Mouse (Mus musculus): ENCODE measurements around the gene Cd82. TPM values are rescaled to one million over a fixed set of nuclear protein-coding genes. Genes with fewer than 3 reads are reported as not detected.

The Cd82 gene
- total and polyA plus RNA-seq, 2 experiments from 2014 or later = 14.8 to 15.4 TPM

DNA sequence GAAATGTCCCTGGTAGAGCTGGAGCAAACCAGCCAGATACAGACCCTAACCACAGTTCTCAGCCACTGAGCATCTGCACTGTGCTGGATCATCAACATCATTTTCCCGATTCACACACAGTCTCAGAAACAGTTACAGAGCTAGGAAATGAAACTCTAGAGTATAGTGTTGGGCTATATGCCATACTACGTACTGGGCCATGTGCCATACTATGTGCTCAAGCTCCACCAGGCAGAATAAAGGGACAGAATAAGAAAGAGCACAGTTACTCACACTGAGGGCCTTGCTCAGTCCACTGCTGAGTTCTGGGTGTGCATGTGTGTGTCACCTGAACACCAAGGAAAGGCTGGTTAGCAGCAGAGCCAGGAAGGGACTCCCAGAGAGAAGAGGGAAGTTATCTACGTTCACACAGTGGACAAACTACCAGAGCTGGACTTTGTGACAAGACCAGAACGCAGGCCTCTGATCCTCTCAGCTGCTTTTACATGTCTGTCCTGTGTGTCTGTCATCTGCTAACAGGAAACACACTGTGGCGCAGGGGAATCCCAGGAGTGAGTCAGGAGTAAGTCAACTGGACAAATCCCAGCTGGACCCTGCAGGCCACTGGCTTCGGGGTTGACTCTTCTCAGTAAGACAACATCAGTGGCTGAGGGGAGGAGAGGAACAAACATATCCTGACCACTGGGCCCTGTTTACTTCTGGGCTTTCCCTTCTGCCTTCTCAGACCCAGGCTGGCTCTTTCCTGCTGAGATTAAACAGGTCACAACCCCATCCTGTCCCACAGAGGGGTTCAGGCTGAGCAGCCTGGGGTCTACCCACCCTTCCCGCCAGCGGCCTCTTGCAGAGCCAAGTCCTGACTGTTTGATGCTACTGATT, 4.4 kb downstream of the Cd82 start:
- ATAC-seq (ENCODE audit: insufficient read depth, low read depth) (no peak), DNase-seq (ENCODE audit: low spot score) (peak; percentile 29)
- H3K4me3 ChIP-seq (ENCODE audit: low read depth, low read length) = no peak overlapping the region
- 59% methylated on average over 8 of the region's 8 CpGs for WGBS
- no peaks in the 10 kb centered on the region for H3K9me3 ChIP-seq (replicated peaks; ENCODE audit: control insufficient read depth, low read length)
- peak overlapping the region; percentile 18 for H3K27ac ChIP-seq (ENCODE audit: low read depth)
- H3K4me1 ChIP-seq (ENCODE audit: control insufficient read depth, insufficient read depth) = peaks cover 19% of the 10 kb centered on the region
- H3K27me3 ChIP-seq (ENCODE audit: control insufficient read depth, insufficient read depth, low read length) = no peaks in the 10 kb centered on the region
- TF ChIP-seq CTCF (IDR thresholded peaks at IDR 0.05; ENCODE audit: low read depth) (no peak), EP300 (IDR thresholded peaks at IDR 0.05; ENCODE audit: low read depth) (no peak)
- no peak overlapping the region for H3K4me2 ChIP-seq (ENCODE audit: low read depth, low read length)
- no peaks in the 10 kb centered on the region for H3K36me3 ChIP-seq (replicated peaks; ENCODE audit: control insufficient read depth, insufficient read depth, low read length)
- H3K9ac ChIP-seq (replicated peaks; ENCODE audit: low read depth, low read length) = no peak overlapping the region

- Histone ChIP-seq H3K27ac (ENCODE audit: low read depth) (peak overlapping the region; percentile 26; the same call in 1 of the 2 replicates), H3K4me1 (ENCODE audit: control insufficient read depth, insufficient read depth) (peaks cover 19% of the 10 kb centered on the region), H3K9me3 (replicated peaks; ENCODE audit: control insufficient read depth, low read length) (no peaks in the 10 kb centered on the region), H3K4me3 (ENCODE audit: low read depth, low read length) (no peak overlapping the region), H3K27me3 (ENCODE audit: control insufficient read depth, insufficient read depth, low read length) (no peaks in the 10 kb centered on the region), H3K36me3 (replicated peaks; ENCODE audit: control insufficient read depth, insufficient read depth, low read length) (no peaks in the 10 kb centered on the region), H3K4me2 (ENCODE audit: low read depth, low read length) (no peak overlapping the region), H3K9ac (replicated peaks; ENCODE audit: low read depth, low read length) (no peak overlapping the region)
- 54% methylated on average over 6 of the region's 6 CpGs for WGBS
- no peak for TF ChIP-seq EP300 (IDR thresholded peaks at IDR 0.05; ENCODE audit: low read depth)
- TF ChIP-seq CTCF (IDR thresholded peaks at IDR 0.05; ENCODE audit: low read depth) = no peak
- ATAC-seq (ENCODE audit: insufficient read depth, low read depth) = no peak
- no peak for DNase-seq (ENCODE audit: low spot score)
Observed at GRCm38 (mm10) chr2:93457426-93458130, 5.4 kb downstream of the Cd82 start.

DNA sequence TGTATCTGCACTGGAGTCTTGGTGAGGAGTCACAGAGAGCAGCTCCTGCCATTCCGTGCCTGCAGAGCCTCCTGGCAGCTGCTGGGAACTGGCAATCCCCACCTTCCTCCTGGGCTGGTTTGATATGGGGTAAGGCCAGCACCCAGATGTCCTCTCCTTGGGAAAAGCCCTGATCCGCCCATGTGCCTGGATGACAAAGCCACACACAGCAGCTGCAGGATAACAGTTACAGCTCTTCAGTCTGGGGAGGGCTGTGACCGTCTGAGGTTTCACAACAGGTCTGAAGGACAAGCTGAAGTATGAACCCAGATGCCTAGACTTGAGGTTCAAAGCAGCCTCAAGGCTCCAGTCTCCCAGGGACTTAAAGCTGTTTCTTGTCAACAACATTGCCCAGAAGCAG, 6.8 kb downstream of the Cd82 start:
- TF ChIP-seq EP300 (IDR thresholded peaks at IDR 0.05; ENCODE audit: low read depth) (no peak), CTCF (IDR thresholded peaks at IDR 0.05; ENCODE audit: low read depth) (no peak)
- Histone ChIP-seq H3K4me3 (ENCODE audit: low read depth, low read length) (no peak overlapping the region), H3K27ac (ENCODE audit: low read depth) (no peak overlapping the region), H3K9me3 (replicated peaks; ENCODE audit: control insufficient read depth, low read length) (no peaks in the 10 kb centered on the region), H3K4me2 (ENCODE audit: low read depth, low read length) (no peak overlapping the region), H3K4me1 (ENCODE audit: control insufficient read depth, insufficient read depth) (peaks cover 18% of the 10 kb centered on the region), H3K36me3 (replicated peaks; ENCODE audit: control insufficient read depth, insufficient read depth, low read length) (no peaks in the 10 kb centered on the region), H3K27me3 (ENCODE audit: control insufficient read depth, insufficient read depth, low read length) (no peaks in the 10 kb centered on the region), H3K9ac (replicated peaks; ENCODE audit: low read depth, low read length) (no peak overlapping the region)
- WGBS = 51% methylated on average over 3 of the region's 3 CpGs
- no peak for ATAC-seq (ENCODE audit: insufficient read depth, low read depth)
- DNase-seq (ENCODE audit: low spot score) = no peak

DNA sequence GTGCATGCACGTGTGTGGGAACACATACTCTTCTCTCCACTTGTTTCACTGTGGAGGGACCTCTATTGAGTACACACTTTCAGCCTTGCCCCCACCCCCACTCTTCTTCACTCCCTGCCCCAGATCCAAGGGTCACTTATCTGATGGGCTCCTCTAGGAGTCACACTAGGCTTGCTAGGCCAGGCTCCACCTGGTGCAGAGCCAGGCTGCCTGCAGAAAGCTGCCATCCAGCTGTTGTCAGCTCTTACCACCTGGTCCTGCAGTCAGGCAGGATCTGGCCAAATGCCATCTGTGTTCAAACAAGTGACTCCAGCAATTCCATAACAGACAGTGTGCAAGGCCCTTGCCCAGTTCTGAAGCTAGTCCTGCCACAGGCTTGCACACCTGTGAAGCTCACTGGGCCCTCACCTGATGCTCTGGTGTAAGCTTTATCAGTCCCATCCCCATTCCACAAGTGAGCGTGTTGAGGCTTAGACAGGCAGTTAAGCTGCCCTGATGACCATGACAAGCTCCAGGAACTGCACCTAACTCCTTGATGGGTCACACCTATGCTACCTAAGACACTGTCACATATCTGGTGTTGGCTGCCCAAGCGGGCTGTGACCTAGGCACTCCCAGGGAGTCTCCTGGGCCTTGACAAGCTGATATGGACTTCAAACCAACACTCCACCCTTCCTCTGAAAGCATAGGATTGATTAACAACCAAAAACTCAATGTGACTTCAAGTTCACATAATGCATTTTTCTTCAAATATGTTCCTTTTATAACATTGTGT, 7.9 kb downstream of the Cd82 start:
- Histone ChIP-seq H3K9me3 (replicated peaks; ENCODE audit: control insufficient read depth, low read length) (no peaks in the 10 kb centered on the region), H3K4me1 (ENCODE audit: control insufficient read depth, insufficient read depth) (peaks cover 18% of the 10 kb centered on the region), H3K4me2 (ENCODE audit: low read depth, low read length) (no peak overlapping the region), H3K27me3 (ENCODE audit: control insufficient read depth, insufficient read depth, low read length) (no peaks in the 10 kb centered on the region), H3K4me3 (ENCODE audit: low read depth, low read length) (no peak overlapping the region), H3K9ac (replicated peaks; ENCODE audit: low read depth, low read length) (no peak overlapping the region), H3K36me3 (replicated peaks; ENCODE audit: control insufficient read depth, insufficient read depth, low read length) (no peaks in the 10 kb centered on the region), H3K27ac (ENCODE audit: low read depth) (no peak overlapping the region)
- TF ChIP-seq EP300 (IDR thresholded peaks at IDR 0.05; ENCODE audit: low read depth) = no peak
- no peak for TF ChIP-seq CTCF (IDR thresholded peaks at IDR 0.05; ENCODE audit: low read depth)
- WGBS = 67% methylated on average over 3 of the region's 3 CpGs
- DNase-seq (ENCODE audit: low spot score) = peak; percentile 56
- peak; percentile 74 for ATAC-seq (ENCODE audit: insufficient read depth, low read depth)

DNA sequence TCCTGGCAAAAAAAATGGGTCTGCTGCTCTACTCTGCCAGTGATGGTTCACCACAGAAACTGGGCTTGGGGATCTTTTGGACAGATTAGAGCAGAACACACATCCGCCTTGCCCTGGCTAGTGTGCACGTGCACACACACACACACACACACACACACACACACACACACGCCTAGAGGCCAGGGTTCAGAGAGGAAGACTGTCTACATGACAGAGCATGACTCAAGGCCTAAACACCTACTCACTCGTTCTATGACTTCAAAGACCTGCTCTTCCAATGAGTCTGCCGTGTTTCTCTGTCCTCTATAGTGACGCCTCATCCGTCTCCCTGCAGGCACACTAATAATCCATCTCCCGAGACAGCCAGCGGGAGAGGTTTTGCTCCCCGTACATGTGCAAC, 8.6 kb downstream of the Cd82 start:
- Histone ChIP-seq H3K9ac (replicated peaks; ENCODE audit: low read depth, low read length) (no peak overlapping the region), H3K27ac (ENCODE audit: low read depth) (no peak overlapping the region), H3K36me3 (replicated peaks; ENCODE audit: control insufficient read depth, insufficient read depth, low read length) (no peaks in the 10 kb centered on the region), H3K27me3 (ENCODE audit: control insufficient read depth, insufficient read depth, low read length) (no peaks in the 10 kb centered on the region), H3K4me1 (ENCODE audit: control insufficient read depth, insufficient read depth) (peaks cover 18% of the 10 kb centered on the region), H3K9me3 (replicated peaks; ENCODE audit: control insufficient read depth, low read length) (no peaks in the 10 kb centered on the region), H3K4me3 (ENCODE audit: low read depth, low read length) (no peak overlapping the region), H3K4me2 (ENCODE audit: low read depth, low read length) (no peak overlapping the region)
- 56% methylated on average over 10 of the region's 10 CpGs for WGBS
- ATAC-seq (ENCODE audit: insufficient read depth, low read depth) (no peak), DNase-seq (ENCODE audit: low spot score) (no peak)
- TF ChIP-seq CTCF (IDR thresholded peaks at IDR 0.05; ENCODE audit: low read depth) (no peak), EP300 (IDR thresholded peaks at IDR 0.05; ENCODE audit: low read depth) (no peak)
